Mouse (Mus musculus) liver, postnatal 0 days (tissue): ENCODE measurements around the gene E2f6. TPM values are rescaled to one million over a fixed set of nuclear protein-coding genes. Genes with fewer than 3 reads are reported as not detected.

Experiments
- ATAC-seq: fragments of 200-750 bp; cut with Nextera tagmentation; 2 replicates; pipeline ENCODE4 v1.8.0; 2017; ENCODE audit warnings: mild to moderate bottlenecking, moderate library complexity
- DNase-seq: peaks from one replicate; pipeline ENCODE4 v3.0.0-alpha.2; 2016
- H3K27ac ChIP-seq: fragments of 300-500 bp; sonication (generic); 2 replicates; pipeline ENCODE4 v1.5.1; 2014; ENCODE audit warnings: antibody characterized with exemption, moderate library complexity, mild to moderate bottlenecking, low read depth
- H3K27me3 ChIP-seq: fragments of 300-500 bp; sonication (generic); 2 replicates; pipeline ENCODE4 v1.6.1; 2014; ENCODE audit warnings: low read length, control low read depth, mixed read lengths; ENCODE audit not compliant: insufficient read depth
- H3K36me3 ChIP-seq: fragments of 300-500 bp; sonication (generic); replicated peaks from 2 replicates; pipeline ENCODE4 v1.6.1; 2014; ENCODE audit warnings: mild to moderate bottlenecking, control low read depth, low read length, moderate library complexity, mixed read lengths; ENCODE audit not compliant: insufficient read depth
- H3K4me1 ChIP-seq: fragments of 300-500 bp; sonication (generic); 2 replicates; pipeline ENCODE4 v1.6.1; 2014; ENCODE audit warnings: antibody characterized with exemption, mild to moderate bottlenecking, control low read depth; ENCODE audit not compliant: insufficient read depth
- H3K4me2 ChIP-seq: fragments of 300-500 bp; sonication (generic); 2 replicates; pipeline ENCODE4 v1.6.1; 2014; ENCODE audit warnings: low read depth, mild to moderate bottlenecking, low read length, moderate library complexity, mixed read lengths
- H3K4me3 ChIP-seq: fragments of 300-500 bp; sonication (generic); 2 replicates; pipeline ENCODE4 v1.5.1; 2014; ENCODE audit warnings: low read depth, low read length
- H3K9ac ChIP-seq: fragments of 300-500 bp; sonication (generic); replicated peaks from 2 replicates; pipeline ENCODE4 v1.6.1; 2014; ENCODE audit warnings: mild to moderate bottlenecking, moderate library complexity
- H3K9me3 ChIP-seq: fragments of 300-500 bp; sonication (generic); 2 replicates; pipeline ENCODE4 v1.6.1; 2016; ENCODE audit warnings: mild to moderate bottlenecking, control low read depth, low read length, mixed read lengths
- CTCF ChIP-seq: sonication (generic); IDR thresholded peaks from 2 replicates; pipeline ENCODE4 v1.5.1; 2016; ENCODE audit warnings: antibody characterized with exemption, low read depth
- EP300 ChIP-seq: IDR thresholded peaks from 2 replicates; pipeline ENCODE4 v1.6.1; 2016; ENCODE audit warnings: antibody characterized with exemption, low read depth, mild to moderate bottlenecking
- WGBS: fragments of 180-500 bp; shearing (Covaris S2); extraction: QIAGEN DNeasy Blood & Tissue Kit; methylation state at CpG from one replicate; pipeline ENCODE4 v1.1.7; 2014; ENCODE audit not compliant: insufficient replicate concordance; 5-methylcytosine and 5-hydroxymethylcytosine counted together
- polyA plus RNA-seq: library from polyadenylated mRNA; unstranded; fragments of >200 nt; fragmentation: Nextera tagmentation; extraction: Ambion mirVana; gene quantifications from 2 replicates; pipeline ENCODE4 v1.2.1, GENCODE M21; 2015

Gene E2f6
- polyA plus RNA-seq, 1 experiment from 2014 or later = 9.0 TPM

DNA sequence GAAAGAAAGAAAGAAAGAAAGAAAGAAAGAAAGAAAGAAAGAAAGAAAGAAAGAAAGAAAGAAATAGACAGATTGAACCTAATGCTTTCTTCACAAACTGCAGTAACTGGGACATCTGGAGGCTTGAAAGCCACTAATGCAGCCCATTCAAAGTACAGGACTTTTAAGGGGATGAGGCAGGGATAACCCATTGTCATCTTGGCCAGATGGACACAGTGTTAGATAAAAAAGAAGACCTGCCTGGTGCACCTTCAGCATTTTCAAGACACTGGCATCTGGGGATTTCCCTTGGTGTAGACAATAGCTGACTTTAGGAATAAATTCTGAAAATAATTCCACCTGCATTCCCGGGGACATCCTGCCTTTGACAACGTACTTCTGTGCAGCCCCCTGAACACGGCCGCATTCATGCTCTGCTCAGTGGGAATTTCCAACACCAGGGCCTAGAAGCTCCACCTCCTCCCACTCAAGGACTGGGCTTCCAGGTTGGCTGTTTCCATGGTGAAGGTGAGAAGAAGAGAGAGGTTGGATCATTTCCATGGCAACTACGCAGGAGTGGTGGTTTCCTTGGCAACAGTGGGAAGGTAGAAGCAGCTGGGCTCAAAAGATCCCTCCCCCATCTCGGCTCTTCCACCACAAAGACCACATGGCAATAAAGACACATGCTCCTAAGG is 45.0 kb downstream of the E2f6 start:
- H3K4me3 ChIP-seq = no peak overlapping the region
- DNase-seq = no peak

DNA sequence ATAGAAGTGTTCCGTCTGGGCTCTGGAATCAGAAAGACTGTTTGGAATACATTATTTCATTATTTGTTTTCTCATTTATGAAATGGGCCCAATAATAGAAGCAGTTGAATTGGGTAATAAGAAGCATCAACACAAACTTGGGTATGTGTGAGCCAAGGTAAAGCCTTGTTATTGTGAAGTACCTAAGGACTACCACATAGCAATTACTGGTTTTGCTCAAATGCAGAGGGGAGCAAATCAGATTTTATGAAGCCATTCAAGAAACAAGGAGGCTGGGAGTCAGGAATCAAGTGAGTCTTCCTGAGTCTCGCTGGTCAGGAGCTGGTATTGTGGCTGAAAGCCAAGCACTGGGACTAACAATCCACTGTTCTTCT is 45.5 kb downstream of the E2f6 start:
- no peak for ATAC-seq
- Histone ChIP-seq H3K4me3 (no peak overlapping the region), H3K36me3 (no peaks in the 10 kb centered on the region), H3K9me3 (no peaks in the 10 kb centered on the region), H3K27me3 (no peaks in the 10 kb centered on the region), H3K9ac (no peak overlapping the region), H3K4me2 (no peak overlapping the region), H3K27ac (no peak overlapping the region), H3K4me1 (0 out of 2 replicates have a peak, but pooled peaks cover 4% of the 10 kb centered on the region)
- TF ChIP-seq EP300 (no peak), CTCF (no peak)
- 74% methylated on average over 2 of the region's 2 CpGs for WGBS
- DNase-seq = no peak

More for the DNA sequence above, 45.0 kb downstream of the E2f6 start:
- WGBS = 68% methylated on average over 6 of the region's 6 CpGs
- H3K27ac ChIP-seq = no peak overlapping the region
- H3K9ac ChIP-seq = no peak overlapping the region
- H3K4me2 ChIP-seq = no peak overlapping the region
- no peak for ATAC-seq
- no peaks in the 10 kb centered on the region for H3K36me3 ChIP-seq
- TF ChIP-seq EP300 (no peak), CTCF (no peak)
- H3K9me3 ChIP-seq = no peaks in the 10 kb centered on the region
- H3K27me3 ChIP-seq = no peaks in the 10 kb centered on the region
- peaks cover 8% of the 10 kb centered on the region; the same call in 1 of the 2 replicates for H3K4me1 ChIP-seq

GRCm38 (mm10) chr12:16858081-16858480 is 47.3 kb downstream of the E2f6 start:
- H3K9me3 ChIP-seq = no peaks in the 10 kb centered on the region
- H3K36me3 ChIP-seq = no peaks in the 10 kb centered on the region
- TF ChIP-seq EP300 (no peak), CTCF (no peak)
- 0 out of 2 replicates have a peak, but pooled peaks cover 4% of the 10 kb centered on the region for H3K4me1 ChIP-seq
- no peak overlapping the region for H3K9ac ChIP-seq
- DNase-seq (no peak), ATAC-seq (no peak)
- no peaks in the 10 kb centered on the region for H3K27me3 ChIP-seq
- H3K4me2 ChIP-seq = no peak overlapping the region
- WGBS = 49% methylated on average over 4 of the region's 4 CpGs
- H3K27ac ChIP-seq = no peak overlapping the region
- H3K4me3 ChIP-seq = no peak overlapping the region

DNA sequence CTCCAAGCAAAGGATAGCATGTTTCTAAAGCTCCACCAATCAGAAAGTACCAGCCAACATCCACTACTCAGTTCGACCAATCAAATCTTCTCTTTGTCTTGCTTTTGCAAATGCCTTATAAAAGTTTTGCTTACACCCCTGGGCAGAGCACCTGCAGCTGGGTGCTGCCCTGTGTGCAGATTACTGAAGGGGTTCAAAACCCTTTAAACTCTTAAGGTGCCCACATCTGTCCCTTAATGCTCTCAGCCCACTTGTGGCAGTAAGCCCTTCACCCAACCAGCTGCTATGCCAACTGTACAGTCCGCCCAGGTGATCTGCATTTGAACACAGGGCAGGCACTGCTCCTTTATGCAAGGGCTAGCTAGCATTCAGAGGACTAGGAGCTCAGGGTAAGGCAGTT is 49.0 kb downstream of the E2f6 start:
- DNase-seq = no peak
- TF ChIP-seq CTCF (no peak), EP300 (no peak)
- Histone ChIP-seq H3K4me1 (peaks cover under 1% of the 10 kb centered on the region; the same call in 1 of the 2 replicates), H3K4me3 (no peak overlapping the region), H3K9ac (no peak overlapping the region), H3K9me3 (no peaks in the 10 kb centered on the region), H3K4me2 (no peak overlapping the region), H3K27me3 (no peaks in the 10 kb centered on the region), H3K27ac (no peak overlapping the region), H3K36me3 (no peaks in the 10 kb centered on the region)
- WGBS = 73% methylated on average over 2 of the region's 2 CpGs
- no peak for ATAC-seq

- ATAC-seq = no peak
Observed at GRCm38 (mm10) chr12:16860533-16860932, 49.8 kb downstream of the E2f6 start.

GRCm38 (mm10) chr12:16860961-16861360 is 50.2 kb downstream of the E2f6 start:
- DNase-seq = no peak
- no peak for TF ChIP-seq CTCF
- no peak for TF ChIP-seq EP300
- no peak overlapping the region for H3K4me3 ChIP-seq
- no peaks in the 10 kb centered on the region for H3K9me3 ChIP-seq
- H3K36me3 ChIP-seq = no peaks in the 10 kb centered on the region
- H3K27ac ChIP-seq = no peak overlapping the region
- no peak for ATAC-seq
- H3K4me1 ChIP-seq = peaks cover 13% of the 10 kb centered on the region
- H3K9ac ChIP-seq = no peak overlapping the region
- 47% methylated on average over 3 of the region's 3 CpGs for WGBS
- no peak overlapping the region for H3K4me2 ChIP-seq
- H3K27me3 ChIP-seq = no peaks in the 10 kb centered on the region

More at GRCm38 (mm10) chr12:16860533-16860932, 49.8 kb downstream of the E2f6 start:
- 50% methylated on average over 1 of the region's 1 CpGs for WGBS
- H3K9me3 ChIP-seq = no peaks in the 10 kb centered on the region
- DNase-seq = no peak
- no peak overlapping the region for H3K9ac ChIP-seq
- TF ChIP-seq EP300 = no peak
- TF ChIP-seq CTCF = no peak
- H3K4me2 ChIP-seq = no peak overlapping the region
- H3K36me3 ChIP-seq = no peaks in the 10 kb centered on the region
- no peaks in the 10 kb centered on the region for H3K27me3 ChIP-seq
- H3K27ac ChIP-seq = no peak overlapping the region
- no peak overlapping the region for H3K4me3 ChIP-seq
- peaks cover 8% of the 10 kb centered on the region for H3K4me1 ChIP-seq

GRCm38 (mm10) chr12:16864477-16864876 is 53.7 kb downstream of the E2f6 start:
- H3K9me3 ChIP-seq = no peaks in the 10 kb centered on the region
- H3K4me1 ChIP-seq = peaks cover 20% of the 10 kb centered on the region
- peak; percentile 55 for TF ChIP-seq EP300
- TF ChIP-seq CTCF = no peak
- H3K4me2 ChIP-seq = no peak overlapping the region
- no peaks in the 10 kb centered on the region for H3K36me3 ChIP-seq
- H3K9ac ChIP-seq = no peak overlapping the region
- peak overlapping the region; percentile 41 for H3K27ac ChIP-seq
- no peak overlapping the region for H3K4me3 ChIP-seq
- WGBS = 50% methylated on average over 4 of the region's 4 CpGs
- DNase-seq = peak; percentile 24
- peak; percentile 81 for ATAC-seq
- H3K27me3 ChIP-seq = no peaks in the 10 kb centered on the region
